In the genomic region with DNA sequence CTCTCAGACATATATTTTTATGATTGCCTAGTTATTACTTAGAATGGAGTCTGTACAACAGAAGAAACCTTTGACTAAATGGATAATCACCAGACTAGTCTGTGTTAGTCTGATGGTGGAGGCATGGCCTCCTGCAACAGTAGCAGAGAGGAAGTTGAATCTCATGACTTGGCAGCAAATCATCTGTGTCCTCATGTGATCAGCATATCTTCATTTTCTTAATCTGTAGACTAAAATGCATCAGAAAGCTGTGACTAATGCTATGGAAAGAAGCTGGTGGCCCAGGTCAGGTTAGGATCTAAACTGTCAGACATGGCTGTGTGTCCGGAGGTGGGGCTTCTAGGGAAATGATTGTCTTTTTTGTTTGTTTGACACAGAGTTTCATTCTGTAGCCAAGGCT, we compare ENCODE assay signal across 12 mouse cellular contexts. TPM values are rescaled to one million over a fixed set of nuclear protein-coding genes. Genes with fewer than 3 reads are reported as not detected.
DNase-seq lines count a peak whose midpoint lies in the region; ATAC-seq and TF ChIP-seq lines count a peak whose summit lies in the region.
"Had no signal": no experiment of that assay in that cellular context is flagged by ENCODE, and none has a peak within 500 bp of the region (broad histone marks: within the 10 kb centered on the region; RNA-seq: fewer than 3 reads in every experiment).

No protein-coding gene starts in this region.

- TF ChIP-seq EP300 in stomach, postnatal 0 days (optimal IDR thresholded peaks at IDR 0.05): no peak
- no peak; the same call in 1 of the 2 replicates for TF ChIP-seq EP300 in liver, postnatal 0 days (IDR thresholded peaks at IDR 0.05; ENCODE audit: low read depth)

- H3K4me3 ChIP-seq in heart, embryonic 11.5 days (ENCODE audit: low read depth, low read length): no peak overlapping the region
- H3K4me3 ChIP-seq in stomach, embryonic 16.5 days (replicated peaks; ENCODE audit: low read length): no peak overlapping the region
- no peak overlapping the region for H3K4me3 ChIP-seq in stomach, postnatal 0 days (ENCODE audit: low read depth, low read length)
- H3K4me3 ChIP-seq in liver, postnatal 0 days (ENCODE audit: low read depth, low read length): no peak overlapping the region
- H3K4me3 ChIP-seq in midbrain, embryonic 13.5 days (replicated peaks): no peak overlapping the region
- H3K4me3 ChIP-seq: midbrain, embryonic 15.5 days had no signal

- H3K4me2 ChIP-seq in heart, embryonic 11.5 days: no peak overlapping the region
- no peak overlapping the region for H3K4me2 ChIP-seq in stomach, embryonic 16.5 days (ENCODE audit: low read depth, low read length)
- no peak overlapping the region for H3K4me2 ChIP-seq in stomach, postnatal 0 days (replicated peaks; ENCODE audit: low read depth)
- no peak overlapping the region for H3K4me2 ChIP-seq in liver, postnatal 0 days (ENCODE audit: low read depth, low read length)
- H3K4me2 ChIP-seq in midbrain, embryonic 13.5 days (replicated peaks): no peak overlapping the region
- H3K4me2 ChIP-seq: midbrain, embryonic 15.5 days had no signal

- DNase-seq in heart, adult 9 months (ENCODE audit: low spot score in 2 of 2): peak; percentile 24 to 26
- DNase-seq in stomach, postnatal 0 days (ENCODE audit: low spot score): no peak
- DNase-seq in liver, postnatal 0 days: no peak
- no peak for DNase-seq in right cerebral cortex, postnatal 10 days (ENCODE audit: low spot score in 2 of 2)
- DNase-seq in kidney, adult 9 months: no peak
- DNase-seq: cerebellum, adult 8-10 months; kidney, adult 18-20 months; right cerebral cortex, postnatal 4 days had no signal

- WGBS in heart, embryonic 11.5 days (ENCODE audit: insufficient replicate concordance): 85% methylated on average over 1 of the region's 1 CpGs
- WGBS in stomach, embryonic 16.5 days: 83% methylated on average over 1 of the region's 1 CpGs
- 84% methylated on average over 1 of the region's 1 CpGs for WGBS in stomach, postnatal 0 days
- 60% methylated on average over 1 of the region's 1 CpGs for WGBS in liver, postnatal 0 days (ENCODE audit: insufficient replicate concordance)
- WGBS in midbrain, embryonic 13.5 days: 95% methylated on average over 1 of the region's 1 CpGs

- no peaks in the 10 kb centered on the region for H3K36me3 ChIP-seq in heart, embryonic 11.5 days (ENCODE audit: control insufficient read depth, insufficient read depth, low read length)
- H3K36me3 ChIP-seq in stomach, embryonic 16.5 days (ENCODE audit: control insufficient read depth, insufficient read depth, low read length): no peaks in the 10 kb centered on the region
- no peaks in the 10 kb centered on the region for H3K36me3 ChIP-seq in stomach, postnatal 0 days (ENCODE audit: control insufficient read depth, insufficient read depth, low read length)
- H3K36me3 ChIP-seq in liver, postnatal 0 days (replicated peaks; ENCODE audit: insufficient read depth, low read length): no peaks in the 10 kb centered on the region
- no peaks in the 10 kb centered on the region for H3K36me3 ChIP-seq in midbrain, embryonic 13.5 days
- H3K36me3 ChIP-seq: midbrain, embryonic 15.5 days had no signal

- no peaks in the 10 kb centered on the region for H3K4me1 ChIP-seq in heart, embryonic 11.5 days (ENCODE audit: control insufficient read depth, insufficient read depth, low read length)
- no peaks in the 10 kb centered on the region for H3K4me1 ChIP-seq in stomach, embryonic 16.5 days (ENCODE audit: control insufficient read depth, insufficient read depth, low read length)
- H3K4me1 ChIP-seq in stomach, postnatal 0 days (replicated peaks; ENCODE audit: control insufficient read depth, insufficient read depth): no peaks in the 10 kb centered on the region
- H3K4me1 ChIP-seq in liver, postnatal 0 days (ENCODE audit: insufficient read depth): peaks cover 4% of the 10 kb centered on the region
- H3K4me1 ChIP-seq in midbrain, embryonic 13.5 days (replicated peaks): 0 out of 2 replicates have a peak, but pooled peaks cover 4% of the 10 kb centered on the region

- H3K9ac ChIP-seq in heart, embryonic 11.5 days (ENCODE audit: low read depth, low read length): no peak overlapping the region
- H3K9ac ChIP-seq in stomach, embryonic 16.5 days (ENCODE audit: low read length): no peak overlapping the region
- no peak overlapping the region for H3K9ac ChIP-seq in stomach, postnatal 0 days (ENCODE audit: low read length)
- no peak overlapping the region for H3K9ac ChIP-seq in liver, postnatal 0 days (replicated peaks)
- H3K9ac ChIP-seq in midbrain, embryonic 13.5 days (replicated peaks): no peak overlapping the region
- H3K9ac ChIP-seq: midbrain, embryonic 15.5 days had no signal

- H3K27ac ChIP-seq in heart, embryonic 11.5 days (ENCODE audit: low read depth, low read length): no peak overlapping the region
- H3K27ac ChIP-seq in stomach, embryonic 16.5 days (ENCODE audit: low read length): no peak overlapping the region
- no peak overlapping the region for H3K27ac ChIP-seq in stomach, postnatal 0 days (replicated peaks)
- no peak overlapping the region for H3K27ac ChIP-seq in liver, postnatal 0 days (ENCODE audit: low read depth)
- no peak overlapping the region for H3K27ac ChIP-seq in midbrain, embryonic 13.5 days
- H3K27ac ChIP-seq: midbrain, embryonic 15.5 days had no signal

- H3K27me3 ChIP-seq in heart, embryonic 11.5 days (ENCODE audit: control insufficient read depth, insufficient read depth, low read length): no peaks in the 10 kb centered on the region
- H3K27me3 ChIP-seq in stomach, embryonic 16.5 days (ENCODE audit: control insufficient read depth, insufficient read depth, low read length): no peaks in the 10 kb centered on the region
- H3K27me3 ChIP-seq in stomach, postnatal 0 days (ENCODE audit: control insufficient read depth, insufficient read depth, low read length): no peaks in the 10 kb centered on the region
- no peaks in the 10 kb centered on the region for H3K27me3 ChIP-seq in liver, postnatal 0 days (ENCODE audit: insufficient read depth, low read length)
- H3K27me3 ChIP-seq in midbrain, embryonic 13.5 days: no peaks in the 10 kb centered on the region
- H3K27me3 ChIP-seq: midbrain, embryonic 15.5 days had no signal

- TF ChIP-seq CTCF in stomach, postnatal 0 days (IDR thresholded peaks at IDR 0.05; ENCODE audit: low read depth): no peak
- no peak for TF ChIP-seq CTCF in liver, postnatal 0 days (IDR thresholded peaks at IDR 0.05; ENCODE audit: low read depth)

- H3K9me3 ChIP-seq in heart, embryonic 11.5 days (replicated peaks; ENCODE audit: control insufficient read depth, low read length): no peaks in the 10 kb centered on the region
- H3K9me3 ChIP-seq in stomach, embryonic 16.5 days (replicated peaks; ENCODE audit: control insufficient read depth, low read length): no peaks in the 10 kb centered on the region
- H3K9me3 ChIP-seq in stomach, postnatal 0 days (ENCODE audit: control insufficient read depth, low read length): no peaks in the 10 kb centered on the region
- no peaks in the 10 kb centered on the region for H3K9me3 ChIP-seq in liver, postnatal 0 days (ENCODE audit: low read length)
- H3K9me3 ChIP-seq in midbrain, embryonic 13.5 days: no peaks in the 10 kb centered on the region
- H3K9me3 ChIP-seq: midbrain, embryonic 15.5 days had no signal

- no peak for ATAC-seq in heart, embryonic 11.5 days (replicated peaks; ENCODE audit: insufficient number of reproducible peaks, low FRiP score, low TSS enrichment)
- ATAC-seq in stomach, embryonic 16.5 days (ENCODE audit: insufficient read depth, low FRiP score): 0 out of 2 replicates have a peak, but pooled peaks have one; percentile 4
- no peak for ATAC-seq in stomach, postnatal 0 days (ENCODE audit: low FRiP score, low TSS enrichment)
- ATAC-seq in liver, postnatal 0 days: peak; percentile 57
- ATAC-seq in midbrain, embryonic 13.5 days: no peak
- ATAC-seq: midbrain, embryonic 15.5 days had no signal

RNA-seq across cellular contexts. Expression of a gene that starts 3.7 kb away (rescaled TPM):
- 10.2 and 12.7 TPM in 2 replicates for polyA plus RNA-seq in heart, embryonic 11.5 days (2014; fragmentation: Nextera tagmentation; extraction: Ambion mirVana)
- polyA plus RNA-seq in stomach, embryonic 16.5 days (2015; fragmentation: Nextera tagmentation; extraction: Ambion mirVana): 35.8 and 36.3 TPM in 2 replicates
- polyA plus RNA-seq in stomach, postnatal 0 days (2015; fragmentation: Nextera tagmentation; extraction: Ambion mirVana): 24.0 and 26.1 TPM in 2 replicates
- 16.2 and 16.5 TPM in 2 replicates for polyA plus RNA-seq in liver, postnatal 0 days (2015; fragmentation: Nextera tagmentation; extraction: Ambion mirVana)
- polyA plus RNA-seq in midbrain, embryonic 13.5 days (2015; fragmentation: Nextera tagmentation; extraction: Ambion mirVana): 15.1 and 15.7 TPM in 2 replicates

RNA-seq across cellular contexts. Expression of a gene that starts 51.8 kb away (rescaled TPM):
- polyA plus RNA-seq in heart, embryonic 11.5 days (2014; fragmentation: Nextera tagmentation; extraction: Ambion mirVana): 0.59 and 0.72 TPM in 2 replicates
- polyA plus RNA-seq in stomach, embryonic 16.5 days (2015; fragmentation: Nextera tagmentation; extraction: Ambion mirVana): 5.8 and 6.1 TPM in 2 replicates
- 2.2 and 2.4 TPM in 2 replicates for polyA plus RNA-seq in stomach, postnatal 0 days (2015; fragmentation: Nextera tagmentation; extraction: Ambion mirVana)
- 0.33 and 0.38 TPM in 2 replicates for polyA plus RNA-seq in liver, postnatal 0 days (2015; fragmentation: Nextera tagmentation; extraction: Ambion mirVana)
- 1.3 TPM in 2 replicates for polyA plus RNA-seq in midbrain, embryonic 13.5 days (2015; fragmentation: Nextera tagmentation; extraction: Ambion mirVana)

Comparison
In these comparisons a context has a peak if more than half of its experiments do, and no peak if none do; other contexts are left out.
1. ATAC-seq: peak in stomach, embryonic 16.5 days (single experiment) and liver, postnatal 0 days (single experiment); none in heart, embryonic 11.5 days (single experiment), stomach, postnatal 0 days (single experiment) and midbrain, embryonic 13.5 days (single experiment).
2. DNase-seq: peak in heart, adult 9 months (2 of 2); none in stomach, postnatal 0 days (single experiment), liver, postnatal 0 days (single experiment), right cerebral cortex, postnatal 10 days (0 of 2) and kidney, adult 9 months (single experiment).